Mouse (Mus musculus): ENCODE data around the gene Zscan10.
A peak's percentile ranks its signal among the peaks of the same experiment; 100 is the strongest.

The Zscan10 gene

DNA sequence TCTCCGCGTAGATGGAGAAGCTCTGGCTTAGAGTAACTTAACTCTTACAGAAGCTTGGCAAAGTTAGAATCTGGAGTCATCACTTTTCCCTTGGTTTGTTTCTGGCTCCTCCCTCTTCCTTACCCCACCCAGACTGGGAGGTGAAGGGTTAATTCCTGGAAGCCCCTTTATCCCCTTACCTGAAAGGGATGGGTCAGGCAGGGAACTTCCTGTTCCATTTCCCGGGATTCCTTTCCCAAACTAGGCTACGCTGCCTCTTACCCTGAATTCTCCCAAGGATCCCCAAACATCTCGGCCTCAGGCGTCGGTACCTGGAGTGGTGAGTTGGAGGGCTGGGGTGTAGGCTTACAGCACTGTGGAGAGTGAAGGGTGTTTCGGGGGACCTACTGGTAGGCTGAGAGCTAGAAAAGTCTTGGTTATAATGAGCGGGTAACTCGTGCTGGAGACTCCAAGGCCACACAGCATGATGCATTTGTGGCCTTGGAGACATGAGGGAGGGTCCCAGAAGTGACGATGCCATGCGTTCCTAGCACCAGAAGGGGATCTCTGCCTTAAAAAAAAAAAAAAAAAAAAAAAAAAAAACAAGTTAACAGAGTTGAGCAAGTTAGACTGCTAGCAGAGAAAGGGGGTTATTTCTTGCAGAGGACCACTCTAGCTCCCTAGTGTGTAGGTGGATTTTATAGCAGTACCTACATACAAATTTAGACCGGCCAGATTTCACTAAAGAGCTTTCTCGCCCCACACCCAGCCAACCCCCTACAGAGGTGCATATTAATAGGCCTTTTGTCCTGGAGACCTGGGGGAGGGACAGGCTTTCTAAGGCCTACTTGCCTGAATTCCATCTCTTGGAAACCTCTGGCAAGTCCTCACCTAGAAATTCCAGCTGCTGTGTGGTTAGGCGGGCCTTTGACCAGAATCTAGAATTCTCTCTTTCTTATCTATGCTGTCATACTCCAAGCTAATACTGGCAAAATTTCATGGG, at the start of gene Zscan10:
Gene Zscan10, plus strand, starts transcription at position 216 of the 982 bp plus-strand sequence.
- DNase-seq (ENCODE audit: low spot score in 2 of 2) = no peak

- no peak for DNase-seq (ENCODE audit: low spot score in 2 of 2)
Measured at GRCm38 (mm10) chr17:23550856-23551255, 49.8 kb upstream of the Zscan10 start.

- no peak for DNase-seq (ENCODE audit: low spot score in 2 of 2)
Measured at GRCm38 (mm10) chr17:23551416-23551815, 49.2 kb upstream of the Zscan10 start.

DNA sequence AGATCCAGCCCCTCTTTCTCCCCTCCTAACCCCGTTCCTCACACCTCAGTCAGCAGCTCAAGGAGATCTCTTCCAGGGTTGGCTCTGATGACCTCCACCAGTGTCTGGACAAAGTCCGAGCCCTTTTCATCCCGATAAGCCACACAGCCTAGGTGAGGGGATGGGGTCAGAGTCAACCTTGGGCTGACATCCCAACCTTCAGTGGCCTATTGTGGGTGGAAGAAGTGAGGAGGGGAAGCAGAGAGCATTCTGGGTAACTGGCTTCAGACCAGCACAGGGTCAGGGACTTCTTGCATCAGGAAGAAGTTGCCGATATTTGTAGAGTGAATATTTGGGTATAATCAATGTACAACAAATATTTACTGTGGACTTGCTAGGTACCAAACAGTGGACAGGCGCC, 48.7 kb upstream of the Zscan10 start:
- no peak for DNase-seq (ENCODE audit: low spot score in 2 of 2)

GRCm38 (mm10) chr17:23552896-23553633, 47.6 kb upstream of the Zscan10 start:
- no peak for DNase-seq (ENCODE audit: low spot score in 2 of 2)

DNA sequence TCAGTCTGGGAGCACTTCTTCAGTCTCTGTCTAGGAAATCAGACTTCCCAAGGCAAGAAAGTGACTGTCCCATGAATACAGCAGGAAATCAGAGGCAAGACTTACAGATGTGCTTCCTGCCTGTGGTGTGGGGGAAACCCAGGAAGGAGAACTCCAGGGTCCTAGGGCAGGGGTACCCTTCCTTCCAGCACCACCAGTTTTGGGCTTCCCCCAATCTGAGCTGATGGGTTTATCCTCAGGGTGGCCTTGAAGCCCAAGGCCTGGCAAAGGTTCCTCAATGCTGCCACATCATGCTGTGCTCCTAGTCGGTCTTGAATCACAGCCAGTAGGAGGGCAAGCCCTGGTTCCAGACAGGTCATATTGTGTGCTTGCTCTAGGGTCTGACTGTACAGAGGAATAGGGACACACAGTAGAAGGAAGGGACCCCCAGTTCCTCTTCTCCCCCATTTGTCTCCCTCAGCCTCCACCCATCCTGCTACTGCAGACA, 47.0 kb upstream of the Zscan10 start:
- DNase-seq (ENCODE audit: low spot score in 2 of 2) = no peak

DNA sequence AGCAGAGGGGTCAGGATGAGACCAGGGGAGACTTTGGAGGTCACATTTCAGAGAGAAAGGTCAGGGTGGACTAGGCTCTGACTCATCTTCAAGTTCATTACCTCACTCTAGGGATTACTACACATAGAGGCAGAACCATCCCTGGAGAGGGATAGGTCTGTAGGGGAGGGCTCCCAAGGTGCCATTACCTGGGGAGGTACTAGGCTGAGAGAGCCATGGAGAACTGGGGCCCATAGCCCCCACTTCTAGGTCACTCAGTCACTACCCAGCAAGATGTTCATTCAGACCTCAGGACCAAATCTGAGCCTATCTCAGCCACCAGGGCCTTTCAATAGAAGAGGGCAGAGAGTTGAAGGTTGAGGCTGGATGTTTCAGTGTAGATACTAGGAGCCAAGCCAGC, 46.3 kb upstream of the Zscan10 start:
- DNase-seq (ENCODE audit: low spot score in 2 of 2) = no peak

DNA sequence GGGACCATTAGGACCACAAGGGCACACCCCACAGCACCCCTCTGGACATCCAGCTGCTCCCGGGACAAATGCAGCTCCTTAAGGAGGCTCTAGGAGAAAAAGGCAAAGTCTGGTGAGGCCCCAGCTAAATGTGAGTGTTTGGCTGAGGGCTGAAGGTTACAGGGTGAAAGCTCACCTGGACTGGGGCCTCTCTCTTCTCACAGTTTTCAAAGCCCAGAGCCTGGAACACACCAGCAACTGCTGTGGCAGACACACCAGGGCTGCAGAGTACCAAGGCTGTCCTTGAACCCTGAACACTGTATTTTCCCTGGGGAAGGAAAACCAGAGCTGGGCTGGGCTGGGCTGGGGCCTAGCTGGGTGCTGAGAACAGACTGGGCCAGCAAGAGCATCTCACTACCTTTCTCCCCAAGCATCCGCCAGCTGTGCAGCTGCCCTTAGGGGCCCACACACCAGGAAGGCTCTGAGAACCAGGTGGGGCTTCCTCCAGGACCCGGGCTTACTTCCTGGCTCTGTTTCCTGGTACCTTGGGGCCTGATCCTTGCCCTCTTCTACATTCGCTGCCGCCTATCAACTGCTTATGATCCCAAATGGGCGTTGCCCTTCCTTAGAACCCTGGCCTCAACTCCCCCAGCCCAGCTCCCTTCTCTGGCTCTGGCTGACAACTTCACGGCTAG, 45.3 kb upstream of the Zscan10 start:
- DNase-seq (ENCODE audit: low spot score in 2 of 2) = no peak

DNA sequence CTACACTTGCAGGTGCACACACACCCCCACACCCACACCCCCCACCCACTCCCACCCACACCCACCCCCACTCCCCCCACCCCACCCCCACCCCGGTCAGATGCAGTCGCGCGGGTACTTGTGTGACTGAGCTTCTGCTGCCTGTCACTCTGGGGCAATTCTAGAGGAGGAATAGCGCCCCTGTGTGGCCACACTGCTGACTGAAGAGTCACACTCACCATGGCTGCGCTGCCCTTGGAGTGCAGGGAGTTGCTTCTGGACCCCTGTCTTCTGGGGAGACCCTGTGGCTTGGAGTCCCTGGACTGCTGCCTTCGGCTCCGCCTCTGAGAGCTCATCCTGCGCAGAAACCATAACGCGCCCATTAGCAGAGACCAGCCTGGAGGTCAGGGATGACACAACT, 40.9 kb upstream of the Zscan10 start:
- peak in 1 of 2 experiments; percentile 41 for DNase-seq (ENCODE audit: low spot score in 2 of 2)

DNA sequence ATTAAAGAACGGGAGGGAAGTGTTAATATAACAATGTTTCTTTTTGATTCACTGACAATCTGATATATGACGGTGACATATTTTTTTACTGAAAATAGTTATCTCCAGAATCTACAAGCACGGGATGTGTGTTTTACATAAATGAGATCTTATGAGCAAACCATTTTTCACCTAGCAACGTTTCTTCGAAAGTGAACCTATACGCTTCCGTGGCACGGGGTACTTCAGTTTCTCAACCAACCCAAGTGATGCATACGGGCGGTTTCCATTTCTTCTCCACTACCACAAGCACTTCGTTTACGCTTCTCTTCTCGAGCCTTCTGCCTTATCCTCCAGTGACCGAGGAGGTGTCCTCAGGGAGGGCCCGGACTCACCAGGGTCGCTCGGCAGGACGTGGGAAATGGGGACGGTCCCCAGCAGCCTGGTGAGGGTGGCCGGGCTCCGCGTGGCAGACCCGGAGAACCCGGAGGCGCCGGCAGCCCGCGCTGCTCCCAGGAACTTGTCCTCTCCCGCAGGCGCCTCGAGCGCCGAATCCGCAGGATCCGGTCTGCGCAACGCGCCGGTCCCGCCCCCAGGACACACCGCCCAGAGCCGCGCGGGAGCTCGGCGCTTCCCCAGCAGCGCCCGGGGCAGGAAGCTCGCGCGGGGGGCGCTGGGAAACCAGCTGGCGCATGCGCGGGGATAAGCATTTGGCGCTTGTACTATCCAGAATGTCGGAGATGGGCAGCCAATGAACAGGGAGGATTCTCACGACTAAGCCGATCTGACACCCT, 36.9 kb upstream of the Zscan10 start, which contains the start of gene Zfp213:
Gene Zfp213, minus strand, starts transcription at position 644 of the 773 bp plus-strand sequence.
- DNase-seq (ENCODE audit: low spot score in 2 of 2) = peak; percentile 81 to 94

DNA sequence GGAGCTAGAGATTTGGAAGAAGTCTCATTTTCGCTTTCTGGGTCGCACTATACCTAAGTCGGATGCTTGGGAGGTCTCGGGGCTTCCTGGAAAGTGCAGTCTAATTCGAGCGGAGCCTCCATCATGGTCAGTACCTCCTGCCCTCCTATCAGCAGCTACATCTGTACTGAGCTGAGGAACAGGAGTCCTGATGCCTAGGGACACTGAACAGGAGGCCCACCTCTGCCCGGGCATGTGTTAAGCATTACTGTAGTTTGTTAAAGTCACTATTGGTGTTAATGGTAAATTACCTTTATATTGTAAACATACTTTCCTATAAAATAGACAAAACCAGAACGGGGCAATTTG, 36.3 kb upstream of the Zscan10 start:
- DNase-seq (ENCODE audit: low spot score in 2 of 2) = no peak

GRCm38 (mm10) chr17:23566787-23567186, 33.9 kb upstream of the Zscan10 start:
- DNase-seq (ENCODE audit: low spot score in 2 of 2) = no peak

- DNase-seq (ENCODE audit: low spot score in 2 of 2) = no peak
Measured at GRCm38 (mm10) chr17:23568370-23568769, 32.3 kb upstream of the Zscan10 start.

GRCm38 (mm10) chr17:23570017-23570416, 30.6 kb upstream of the Zscan10 start:
- DNase-seq (ENCODE audit: low spot score in 2 of 2) = peak in 1 of 2 experiments; percentile 36

DNA sequence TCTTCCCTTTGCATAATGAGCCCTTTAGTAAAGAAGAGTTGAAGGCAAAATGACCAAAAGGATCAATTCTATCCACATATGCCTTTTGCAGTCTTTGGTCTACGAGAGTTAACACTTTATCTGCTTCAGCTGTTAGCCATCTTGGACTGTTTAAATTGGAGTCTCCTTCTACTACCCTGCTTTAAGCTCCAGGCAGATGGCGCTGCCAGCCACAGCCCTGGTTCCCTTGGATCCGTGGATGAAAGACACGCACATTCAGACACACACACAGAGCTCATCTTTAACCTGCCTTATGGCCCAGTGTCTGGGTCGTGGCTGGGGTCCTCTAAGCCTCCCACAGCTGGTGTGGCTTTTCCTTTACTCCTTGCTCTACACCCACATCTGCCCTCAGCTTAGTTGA, 29.6 kb upstream of the Zscan10 start:
- no peak for DNase-seq (ENCODE audit: low spot score in 2 of 2)

DNA sequence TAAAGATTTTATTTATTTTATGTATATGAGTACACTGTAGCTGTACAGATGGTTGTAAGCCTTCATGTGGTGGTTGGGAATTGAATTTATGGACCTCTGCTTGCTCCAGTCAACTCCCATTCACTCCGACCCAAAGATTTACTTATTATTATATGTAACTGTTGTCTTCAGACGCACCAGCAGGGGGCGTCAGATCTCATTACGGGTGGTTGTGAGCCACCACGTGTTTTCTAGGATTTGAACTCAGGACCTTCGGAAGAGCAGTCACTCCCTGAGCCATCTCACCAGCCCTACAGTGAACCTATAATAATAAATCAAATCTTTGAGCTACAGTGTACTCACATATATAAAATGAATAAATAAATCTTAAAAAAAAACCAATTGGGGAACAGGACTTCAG, 28.6 kb upstream of the Zscan10 start:
- no peak for DNase-seq (ENCODE audit: low spot score in 2 of 2)

- DNase-seq (ENCODE audit: low spot score in 2 of 2) = no peak
Measured at GRCm38 (mm10) chr17:23574130-23574529, 26.5 kb upstream of the Zscan10 start.

GRCm38 (mm10) chr17:23575951-23576552, 24.6 kb upstream of the Zscan10 start:
- no peak for DNase-seq (ENCODE audit: low spot score in 2 of 2)

DNA sequence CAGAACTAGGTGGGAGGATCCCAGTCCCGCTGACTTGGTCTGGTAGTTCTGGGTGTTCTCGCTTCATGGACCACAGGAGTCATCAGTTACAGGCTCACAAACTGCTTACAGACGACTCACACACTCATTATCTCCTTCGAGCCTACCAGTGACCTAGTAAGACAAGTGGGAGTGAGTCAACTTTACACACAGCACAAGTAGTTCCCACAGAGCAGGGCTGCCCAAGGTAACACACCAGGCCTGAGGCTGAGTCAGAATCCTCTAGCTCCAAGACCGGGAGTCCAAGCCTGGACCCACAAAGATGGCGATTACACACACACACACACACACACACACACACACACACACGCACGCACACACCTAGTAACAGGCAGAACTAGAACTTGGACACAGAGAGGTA, 15.9 kb upstream of the Zscan10 start:
- no peak for DNase-seq (ENCODE audit: low spot score in 2 of 2)

GRCm38 (mm10) chr17:23585721-23586491, 14.8 kb upstream of the Zscan10 start:
- DNase-seq (ENCODE audit: low spot score in 2 of 2) = peak; percentile 46 to 75
